Mouse (Mus musculus) C2C12 (cell line): ENCODE results near the gene Hipk3.

Source experiments
- CEBPB ChIP-seq: IDR thresholded peaks from one replicate; pipeline ENCODE4 v1.6.1; 2011; ENCODE audit warnings: low read depth, mild to moderate bottlenecking, control low read depth, moderate library complexity
- CTCF ChIP-seq: IDR thresholded peaks from one replicate; pipeline ENCODE4 v1.5.1; 2011; ENCODE audit not compliant: control insufficient read depth, insufficient read depth, insufficient read length
- FOSL1 ChIP-seq: IDR thresholded peaks from one replicate; pipeline ENCODE4 v1.8.0; 2011; ENCODE audit warnings: mild to moderate bottlenecking, low read length; ENCODE audit not compliant: poor library complexity, insufficient read depth, severe bottlenecking
- MAX ChIP-seq: IDR thresholded peaks from one replicate; pipeline ENCODE4 v1.6.1; 2011; ENCODE audit warnings: mild to moderate bottlenecking, control low read depth
- MYOD1 ChIP-seq: IDR thresholded peaks from one replicate; pipeline ENCODE4 v1.6.1; 2011; ENCODE audit warnings: low read depth; ENCODE audit not compliant: control insufficient read depth, insufficient read length
- MYOG ChIP-seq: IDR thresholded peaks from one replicate; pipeline ENCODE4 v1.6.1; 2011; ENCODE audit not compliant: control insufficient read depth, insufficient read length; ENCODE audit errors: extremely low read depth
- USF1 ChIP-seq: IDR thresholded peaks from one replicate; pipeline ENCODE4 v1.6.1; 2011; ENCODE audit warnings: low read depth, mild to moderate bottlenecking, control low read depth, moderate library complexity

DNA sequence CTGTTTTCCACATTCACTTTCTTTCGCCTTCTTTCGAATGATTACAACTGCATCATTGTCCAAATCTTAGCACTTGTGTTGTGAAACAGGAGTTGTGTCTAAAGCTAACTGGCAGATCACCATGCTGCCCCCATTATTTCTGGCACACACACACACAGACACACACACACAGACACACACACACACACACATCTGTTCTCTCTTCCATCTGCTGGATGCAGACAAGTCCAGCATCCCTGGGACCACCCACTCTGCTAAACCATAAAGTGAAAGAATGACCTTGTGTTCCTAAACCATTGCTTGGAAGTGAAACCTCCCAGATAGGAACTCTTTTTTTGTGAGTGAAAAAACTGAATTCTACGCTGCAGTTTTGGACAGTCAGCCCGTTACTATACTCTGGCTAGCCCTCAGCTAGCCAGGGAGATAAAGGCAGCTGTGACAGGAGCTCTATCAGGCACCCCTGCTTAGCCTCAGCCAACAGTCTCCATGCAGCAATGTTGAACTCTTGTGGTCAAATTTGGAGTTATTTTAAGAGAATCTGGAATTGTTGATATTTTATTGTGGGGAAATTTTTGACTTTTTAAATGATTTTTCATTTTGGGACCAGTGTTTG lies 101.4 kb downstream of the Hipk3 start:
- no peak for TF ChIP-seq MAX
- no peak for TF ChIP-seq CTCF
- no peak for TF ChIP-seq MYOD1
- TF ChIP-seq CEBPB: no peak
- no peak for TF ChIP-seq FOSL1
- TF ChIP-seq MYOG: no peak
- no peak for TF ChIP-seq USF1
